Mouse (Mus musculus) induced T-regulatory cell, adult 2 months (primary cell): ENCODE measurements at regions not wholly inside any gene's neighbourhood (a gene's known extent, or its start where the extent isn't known, plus 50 kb on each side); places are given as distances from the start of the nearest gene placed in this dataset.
A peak's percentile ranks its signal among the peaks of the same experiment; 100 is the strongest.

ENCODE experiments used
- DNase-seq: peaks from one replicate; pipeline ENCODE4 v3.0.0-alpha.2; 2012; ENCODE audit warnings: low read depth

GRCm38 (mm10) chr1:154080505-154081380, 120.2 kb upstream of the Zfp648 start:
- DNase-seq = no peak

DNA sequence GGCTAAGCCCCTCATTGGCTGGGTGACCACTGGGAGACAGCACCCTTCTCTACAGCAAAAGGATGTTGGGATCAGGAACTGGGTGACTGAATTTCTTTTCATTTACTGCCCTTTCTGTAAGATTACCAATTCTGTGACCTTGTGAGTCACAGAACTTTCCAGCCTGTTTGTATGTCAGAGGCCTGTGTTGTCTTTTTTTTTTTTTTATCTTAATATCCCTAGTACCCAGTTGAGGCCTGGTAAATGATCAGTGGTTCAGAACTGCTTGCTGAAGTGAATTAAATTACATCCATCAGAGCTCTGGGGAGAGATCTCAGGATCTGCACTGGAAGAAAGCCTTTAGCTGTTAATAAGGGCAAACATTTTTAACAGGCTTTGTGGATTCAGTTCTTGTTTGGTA, 114.8 kb upstream of the Zfp648 start:
- no peak for DNase-seq

GRCm38 (mm10) chr1:154089815-154090214, 111.2 kb upstream of the Zfp648 start:
- no peak for DNase-seq

DNA sequence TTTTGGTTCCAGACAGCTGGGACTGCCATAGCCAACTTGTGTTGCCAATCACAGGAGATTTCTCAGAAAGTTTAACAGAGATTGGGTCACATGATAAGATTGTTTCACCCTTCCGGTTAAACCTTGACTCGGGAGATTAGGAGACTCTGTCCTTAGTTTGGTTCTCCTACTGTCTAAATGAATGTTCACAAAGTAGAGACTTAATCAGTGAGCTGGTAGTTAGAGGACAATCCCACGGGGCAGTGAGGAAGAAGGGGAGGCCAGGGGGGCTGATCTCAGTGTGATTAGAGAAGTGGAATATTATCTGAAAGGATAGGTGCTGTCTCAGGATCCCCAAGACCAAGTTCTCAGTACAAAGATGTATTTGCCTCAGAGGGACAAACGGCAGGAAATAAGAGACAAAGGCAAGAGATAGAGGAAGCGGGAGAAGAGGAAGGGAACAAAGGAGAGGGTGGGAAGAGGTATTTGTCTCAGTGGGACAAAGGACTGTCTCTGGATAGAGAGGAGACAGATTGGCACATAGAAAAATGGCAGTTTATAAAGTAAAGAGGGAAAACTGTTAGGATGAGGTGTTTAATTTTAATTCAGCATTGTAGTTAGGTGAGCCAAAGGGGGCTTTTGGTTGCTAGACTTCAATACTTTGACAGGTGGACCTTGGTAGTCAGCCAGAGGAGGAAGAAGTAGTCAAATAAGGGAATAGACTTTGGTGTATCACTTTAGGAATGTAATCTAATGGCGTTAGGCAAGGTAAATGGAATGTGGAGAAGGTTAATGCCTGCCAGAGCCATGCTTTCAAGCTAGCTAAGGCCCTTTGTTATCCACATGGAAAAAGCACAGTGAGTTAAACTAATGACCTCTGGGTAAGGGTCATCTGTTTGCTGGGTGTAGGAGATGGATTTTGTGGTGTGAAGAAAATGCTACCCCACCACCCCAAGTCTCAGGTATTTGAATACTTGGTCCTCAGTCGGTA, 110.2 kb upstream of the Zfp648 start:
- DNase-seq = no peak

GRCm38 (mm10) chr1:154093549-154093948, 107.4 kb upstream of the Zfp648 start:
- DNase-seq = no peak

DNA sequence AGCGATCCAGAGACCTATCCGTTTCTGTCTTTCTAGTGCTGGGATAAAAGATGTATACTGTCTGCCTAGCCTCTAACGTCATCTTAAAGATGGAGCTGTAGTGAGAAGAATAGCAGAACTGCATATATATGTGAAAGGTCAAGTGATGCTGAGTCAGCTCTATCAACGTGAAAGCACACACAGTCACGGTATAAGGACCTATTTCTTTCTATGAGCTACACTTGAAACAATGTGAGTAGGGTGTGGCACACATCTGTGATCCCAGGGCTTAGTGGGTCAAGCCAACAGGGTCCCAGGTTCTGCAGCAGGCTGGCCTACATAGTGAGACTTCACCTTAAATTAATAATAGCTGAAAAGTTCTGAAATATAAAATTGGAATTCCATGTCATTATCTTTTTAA, 106.6 kb upstream of the Zfp648 start:
- no peak for DNase-seq

GRCm38 (mm10) chr1:154096113-154096512, 104.9 kb upstream of the Zfp648 start:
- no peak for DNase-seq

- DNase-seq = no peak
Observed at GRCm38 (mm10) chr1:154096911-154097310, 104.1 kb upstream of the Zfp648 start.

DNA sequence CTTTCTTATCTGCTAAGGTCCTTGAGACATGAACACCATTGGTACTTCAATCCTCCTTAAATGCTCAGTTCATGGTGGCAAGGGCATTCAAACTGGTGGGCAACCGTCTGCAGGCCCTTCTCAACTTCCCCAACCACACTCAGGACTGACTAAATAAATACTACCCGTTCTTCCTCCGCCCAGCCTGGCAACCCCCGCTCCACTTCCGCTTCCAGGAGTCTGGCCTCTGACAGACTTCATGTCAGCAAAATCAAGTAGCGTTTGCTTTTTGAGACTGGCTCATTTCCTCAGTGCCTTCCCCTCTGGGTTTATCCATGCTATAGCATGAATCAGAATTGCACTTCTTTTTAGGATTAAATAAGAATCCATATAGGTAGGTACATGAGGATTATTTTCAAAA, 103.3 kb upstream of the Zfp648 start:
- DNase-seq = no peak

DNA sequence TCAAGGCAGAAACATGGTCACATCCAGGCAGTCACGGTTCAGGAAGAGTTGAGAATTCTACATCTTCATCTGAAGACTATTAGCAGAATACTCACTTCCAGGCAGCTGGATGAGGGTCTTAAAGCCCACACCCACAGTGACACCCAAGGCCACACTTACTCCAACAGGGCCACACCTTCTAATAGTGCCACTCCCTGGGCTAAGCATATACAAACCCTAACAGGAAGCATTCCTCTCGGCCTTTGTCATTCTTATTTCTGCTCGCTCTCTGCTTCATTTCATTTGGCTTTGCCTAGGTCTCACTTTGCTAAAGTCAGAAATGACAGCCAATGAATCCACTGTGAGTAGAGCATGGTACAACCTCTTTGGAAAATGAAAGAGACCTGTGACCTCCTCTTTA, 100.4 kb upstream of the Zfp648 start:
- DNase-seq = no peak

DNA sequence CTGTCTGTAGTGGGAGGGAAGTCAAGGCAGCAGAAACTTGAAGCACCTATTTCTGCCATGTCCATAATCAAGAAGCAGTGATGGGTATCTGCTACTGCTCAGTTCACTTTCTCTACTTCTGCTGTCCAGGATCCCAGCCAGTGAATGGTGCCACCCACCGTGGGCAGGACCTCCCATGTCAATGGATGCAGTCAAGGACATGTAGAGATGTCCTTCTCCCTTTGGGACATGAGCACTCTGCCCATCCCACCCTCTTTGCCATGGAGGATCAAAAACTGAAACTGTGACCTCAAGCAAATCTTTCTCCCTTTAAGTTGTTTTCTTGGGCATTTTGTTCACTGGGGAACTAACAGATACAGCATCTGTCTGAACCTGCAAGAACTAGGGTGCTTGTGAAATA, 99.6 kb upstream of the Zfp648 start:
- no peak for DNase-seq

DNA sequence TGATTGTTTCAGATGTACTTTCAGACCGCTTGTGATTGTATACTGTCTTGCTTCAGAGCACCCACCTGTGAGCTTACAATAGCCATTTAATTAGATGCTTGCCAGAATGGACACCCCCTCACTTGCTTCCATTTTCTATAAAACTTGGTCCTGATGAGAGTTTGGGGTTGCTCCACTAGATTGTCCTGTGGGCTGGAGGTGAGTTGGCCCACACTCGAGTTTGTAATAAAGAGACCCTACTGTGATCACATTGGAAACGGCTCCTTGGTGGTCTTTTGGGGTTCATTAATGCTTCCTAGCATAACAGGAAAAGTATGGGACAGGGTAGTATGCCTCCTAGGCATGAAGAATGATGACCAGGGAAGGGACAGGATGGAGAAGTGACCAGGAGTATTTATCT, 98.8 kb upstream of the Zfp648 start:
- no peak for DNase-seq

DNA sequence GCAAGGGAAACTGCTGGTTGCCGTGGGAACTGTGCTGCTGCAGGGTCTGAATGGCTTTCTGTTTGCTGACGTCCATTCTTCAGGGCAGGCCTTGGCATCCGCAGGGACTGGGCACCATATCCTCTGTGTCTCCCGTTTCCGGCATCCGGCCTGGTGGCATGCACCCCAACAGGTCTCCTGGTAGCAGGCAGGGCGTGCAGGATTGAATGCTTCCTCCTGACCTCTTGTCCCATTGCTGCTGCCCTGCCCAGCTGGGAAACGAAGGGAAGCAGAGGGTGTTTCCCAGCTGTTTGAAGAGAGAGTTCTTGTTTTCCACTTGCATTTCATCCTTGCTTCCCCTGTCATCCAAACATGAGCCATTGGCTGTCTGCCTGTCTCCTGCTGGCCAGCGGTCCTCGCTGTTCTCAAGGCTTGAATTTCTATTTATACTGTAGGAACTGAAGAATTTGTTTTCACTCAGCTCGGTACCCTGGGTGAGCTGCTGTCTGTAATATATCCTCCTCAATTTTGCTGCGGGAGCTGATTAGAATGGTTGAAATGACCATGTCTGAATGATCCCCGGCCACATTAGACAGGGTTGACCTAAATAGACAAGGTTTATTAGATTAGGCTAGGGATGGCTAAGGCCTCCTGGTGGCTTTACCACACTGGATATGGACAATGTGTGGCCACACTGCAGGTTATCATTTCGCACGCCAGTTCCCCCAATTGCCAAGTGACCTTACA, 98.0 kb upstream of the Zfp648 start:
- DNase-seq = no peak

- no peak for DNase-seq
Observed at GRCm38 (mm10) chr1:154103597-154103923, 97.4 kb upstream of the Zfp648 start.

GRCm38 (mm10) chr1:154104006-154104600, 96.9 kb upstream of the Zfp648 start:
- no peak for DNase-seq

GRCm38 (mm10) chr1:154104779-154105178, 96.2 kb upstream of the Zfp648 start:
- DNase-seq = no peak

GRCm38 (mm10) chr1:154112500-154112899, 88.5 kb upstream of the Zfp648 start:
- no peak for DNase-seq

DNA sequence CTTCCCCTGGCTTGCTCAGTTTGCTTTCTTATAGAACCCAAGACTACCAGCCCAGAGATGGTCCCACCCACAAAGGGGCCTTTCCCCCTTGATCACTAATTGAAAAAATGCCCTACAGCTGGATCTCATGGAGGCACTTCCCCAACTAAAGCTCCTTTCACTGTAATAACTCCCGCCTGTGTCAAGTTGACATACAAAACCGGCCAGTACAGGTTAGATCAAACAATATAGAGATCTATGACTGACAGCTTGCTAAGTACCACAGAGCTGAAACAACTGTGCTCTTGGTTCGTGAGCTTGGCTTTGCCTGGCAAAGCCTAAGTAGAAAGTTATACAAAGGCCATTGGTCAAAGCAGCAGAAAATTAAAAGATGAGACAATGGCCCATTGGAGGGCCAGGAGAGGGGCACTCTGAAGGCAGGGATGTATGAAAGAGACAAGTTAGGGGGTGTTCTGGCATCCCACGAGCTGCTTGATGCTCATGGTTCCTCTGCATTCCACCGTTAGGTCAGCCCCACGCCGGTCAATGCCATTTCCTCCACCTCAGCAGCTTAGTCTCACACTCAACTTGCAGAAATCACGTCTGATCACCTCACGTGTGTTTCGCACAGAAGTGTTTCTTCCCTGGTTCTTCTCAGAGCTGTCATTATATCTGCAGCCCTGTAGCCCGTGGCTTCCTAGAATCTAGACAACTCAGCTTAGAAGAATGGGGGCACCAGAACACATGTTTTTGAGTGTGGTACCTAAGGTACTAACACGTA, 87.5 kb upstream of the Zfp648 start:
- DNase-seq = no peak

- DNase-seq = no peak
Observed at GRCm38 (mm10) chr1:154116188-154116710, 84.7 kb upstream of the Zfp648 start.

GRCm38 (mm10) chr1:154117346-154117687, 83.7 kb upstream of the Zfp648 start:
- DNase-seq = peak; percentile 3
